Mouse (Mus musculus): Measurements from ENCODE around the gene Ssr3.
"Not testable (repeated sequence)": the region's sequence is repeated elsewhere in the genome, so short reads cannot be mapped to it uniquely, and the experiment has no call there.

The Ssr3 gene

GRCm38 (mm10) chr3:65392421-65392817 lies at the start of gene Ssr3:
TSS of gene Ssr3 (minus strand) at chr3:65392623.
- in situ Hi-C loops (cut with MseI, MboI) = no loop called here

- in situ Hi-C loops (cut with MseI, MboI) = no loop called here
Observed at GRCm38 (mm10) chr3:65441586-65442111, 49.2 kb upstream of the Ssr3 start.

- in situ Hi-C loops (cut with MseI, MboI) = no loop called here
Observed at GRCm38 (mm10) chr3:65438511-65439228, 46.2 kb upstream of the Ssr3 start.

- in situ Hi-C loops (cut with MseI, MboI) = no loop called here
Observed at GRCm38 (mm10) chr3:65435812-65436211, 43.4 kb upstream of the Ssr3 start.

GRCm38 (mm10) chr3:65435101-65435571 lies 42.7 kb upstream of the Ssr3 start:
- in situ Hi-C loops (cut with MseI, MboI) = no loop called here

- in situ Hi-C loops (cut with MseI, MboI) = no loop called here
Observed at GRCm38 (mm10) chr3:65432236-65432635, 39.8 kb upstream of the Ssr3 start.

- in situ Hi-C loops (cut with MseI, MboI) = no loop called here
Observed at GRCm38 (mm10) chr3:65419706-65420105, 27.3 kb upstream of the Ssr3 start.

- in situ Hi-C loops (cut with MseI, MboI) = no loop called here
Observed at GRCm38 (mm10) chr3:65417913-65418594, 25.6 kb upstream of the Ssr3 start.

GRCm38 (mm10) chr3:65416571-65416970 lies 24.1 kb upstream of the Ssr3 start:
- in situ Hi-C loops (cut with MseI, MboI) = no loop called here

GRCm38 (mm10) chr3:65407891-65408290 lies 15.5 kb upstream of the Ssr3 start:
- in situ Hi-C loops (cut with MseI, MboI) = no loop called here

- in situ Hi-C loops (cut with MseI, MboI) = no loop called here
Observed at GRCm38 (mm10) chr3:65405781-65406180, 13.4 kb upstream of the Ssr3 start.

GRCm38 (mm10) chr3:65397566-65397965 lies 5.1 kb upstream of the Ssr3 start:
- in situ Hi-C loops (cut with MseI, MboI) = no loop called here

- in situ Hi-C loops (cut with MseI, MboI) = no loop called here
Observed at GRCm38 (mm10) chr3:65396835-65397504, 4.5 kb upstream of the Ssr3 start.

GRCm38 (mm10) chr3:65395111-65395510 lies 2.7 kb upstream of the Ssr3 start:
- in situ Hi-C loops (cut with MseI, MboI) = not testable (repeated sequence)

- in situ Hi-C loops (cut with MseI, MboI) = no loop called here
Observed at GRCm38 (mm10) chr3:65391784-65392420, 521 bp downstream of the Ssr3 start.

GRCm38 (mm10) chr3:65391222-65391783 lies 1.1 kb downstream of the Ssr3 start:
- in situ Hi-C loops (cut with MseI, MboI) = no loop called here

- in situ Hi-C loops (cut with MseI, MboI) = no loop called here
Observed at GRCm38 (mm10) chr3:65385771-65386170, 6.7 kb downstream of the Ssr3 start.

- in situ Hi-C loops (cut with MseI, MboI) = no loop called here
Observed at GRCm38 (mm10) chr3:65384431-65384830, 8.0 kb downstream of the Ssr3 start.

GRCm38 (mm10) chr3:65381094-65381493 lies 11.3 kb downstream of the Ssr3 start:
- in situ Hi-C loops (cut with MseI, MboI) = no loop called here

- in situ Hi-C loops (cut with MseI, MboI) = no loop called here
Observed at GRCm38 (mm10) chr3:65379884-65380539, 12.4 kb downstream of the Ssr3 start.

- in situ Hi-C loops (cut with MseI, MboI) = no loop called here
Observed at GRCm38 (mm10) chr3:65378724-65379123, 13.7 kb downstream of the Ssr3 start.
